Mouse (Mus musculus): ENCODE results near the gene Slc24a3. TPM values are rescaled to one million over a fixed set of nuclear protein-coding genes. Genes with fewer than 3 reads are reported as not detected.

The Slc24a3 gene
- polyA plus RNA-seq, 2 experiments: 0.58 TPM

GRCm38 (mm10) chr2:145500231-145500630 is 332.7 kb downstream of the Slc24a3 start:
- Histone ChIP-seq H3K4me3 (ENCODE audit: insufficient read depth in 1 of 2, low read depth in 2 of 2, low read length in 2 of 2) (no peak overlapping the region), H3K27me3 (ENCODE audit: control insufficient read depth, insufficient read depth, low read length) (no peaks in the 10 kb centered on the region), H3K9ac (replicated peaks) (no peak overlapping the region), H3K27ac (no peak overlapping the region), H3K9me3 (ENCODE audit: control insufficient read depth, low read length) (no peaks in the 10 kb centered on the region), H3K4me2 (ENCODE audit: low read depth) (no peak overlapping the region), H3K4me1 (replicated peaks; ENCODE audit: control insufficient read depth in 2 of 2, insufficient read depth in 2 of 2, low read length in 1 of 2) (no peaks in the 10 kb centered on the region), H3K36me3 (replicated peaks; ENCODE audit: control insufficient read depth, insufficient read depth, low read depth) (no peaks in the 10 kb centered on the region)
- no peak for ATAC-seq (ENCODE audit: insufficient read depth)
- no peak for DNase-seq (ENCODE audit: low read depth in 3 of 3, low spot score in 3 of 3)
- TF ChIP-seq CTCF (IDR thresholded peaks at IDR 0.05; ENCODE audit: low read depth) (no peak), EP300 (IDR thresholded peaks at IDR 0.05; ENCODE audit: low read depth) (no peak)

GRCm38 (mm10) chr2:145501472-145501871 is 333.9 kb downstream of the Slc24a3 start:
- Histone ChIP-seq H3K4me3 (ENCODE audit: insufficient read depth in 1 of 2, low read depth in 2 of 2, low read length in 2 of 2) (no peak overlapping the region), H3K4me1 (replicated peaks; ENCODE audit: control insufficient read depth in 2 of 2, insufficient read depth in 2 of 2, low read length in 1 of 2) (no peaks in the 10 kb centered on the region), H3K4me2 (ENCODE audit: low read depth) (no peak overlapping the region), H3K27me3 (ENCODE audit: control insufficient read depth, insufficient read depth, low read length) (no peaks in the 10 kb centered on the region), H3K36me3 (replicated peaks; ENCODE audit: control insufficient read depth, insufficient read depth, low read depth) (no peaks in the 10 kb centered on the region), H3K9ac (replicated peaks) (no peak overlapping the region), H3K27ac (no peak overlapping the region), H3K9me3 (ENCODE audit: control insufficient read depth, low read length) (no peaks in the 10 kb centered on the region)
- no peak for ATAC-seq (ENCODE audit: insufficient read depth)
- DNase-seq (ENCODE audit: low read depth in 3 of 3, low spot score in 3 of 3): no peak
- TF ChIP-seq EP300 (IDR thresholded peaks at IDR 0.05; ENCODE audit: low read depth) (no peak), CTCF (IDR thresholded peaks at IDR 0.05; ENCODE audit: low read depth) (no peak)
- 62% methylated on average over 1 of the region's 1 CpGs for WGBS (ENCODE audit: insufficient replicate concordance)

GRCm38 (mm10) chr2:145507702-145508101 is 340.1 kb downstream of the Slc24a3 start:
- no peak overlapping the region for H3K4me3 ChIP-seq (ENCODE audit: insufficient read depth in 1 of 2, low read depth in 2 of 2, low read length in 2 of 2)
- no peaks in the 10 kb centered on the region for H3K27me3 ChIP-seq (ENCODE audit: control insufficient read depth, insufficient read depth, low read length)
- WGBS (ENCODE audit: insufficient replicate concordance): 68% methylated on average over 2 of the region's 2 CpGs
- H3K27ac ChIP-seq: no peak overlapping the region
- DNase-seq (ENCODE audit: low read depth in 3 of 3, low spot score in 3 of 3) (no peak), ATAC-seq (ENCODE audit: insufficient read depth) (no peak)
- no peaks in the 10 kb centered on the region; a peak in 1 of 4 replicates for H3K4me1 ChIP-seq (replicated peaks; ENCODE audit: control insufficient read depth in 2 of 2, insufficient read depth in 2 of 2, low read length in 1 of 2)
- H3K36me3 ChIP-seq (replicated peaks; ENCODE audit: control insufficient read depth, insufficient read depth, low read depth): no peaks in the 10 kb centered on the region
- H3K4me2 ChIP-seq (ENCODE audit: low read depth): no peak overlapping the region
- H3K9me3 ChIP-seq (ENCODE audit: control insufficient read depth, low read length): no peaks in the 10 kb centered on the region
- TF ChIP-seq EP300 (IDR thresholded peaks at IDR 0.05; ENCODE audit: low read depth) (no peak), CTCF (IDR thresholded peaks at IDR 0.05; ENCODE audit: low read depth) (no peak)
- H3K9ac ChIP-seq (replicated peaks): no peak overlapping the region

GRCm38 (mm10) chr2:145510650-145511225 is 343.2 kb downstream of the Slc24a3 start:
- no peak for DNase-seq (ENCODE audit: low read depth in 3 of 3, low spot score in 3 of 3)
- WGBS (ENCODE audit: insufficient replicate concordance): 45% methylated on average over 7 of the region's 7 CpGs
- no peak for TF ChIP-seq CTCF (IDR thresholded peaks at IDR 0.05; ENCODE audit: low read depth)
- no peak for TF ChIP-seq EP300 (IDR thresholded peaks at IDR 0.05; ENCODE audit: low read depth)

GRCm38 (mm10) chr2:145515956-145516355 is 348.4 kb downstream of the Slc24a3 start:
- DNase-seq (ENCODE audit: low read depth in 3 of 3, low spot score in 3 of 3) (no peak), ATAC-seq (ENCODE audit: insufficient read depth) (no peak)
- no peaks in the 10 kb centered on the region for H3K4me1 ChIP-seq (replicated peaks; ENCODE audit: control insufficient read depth in 2 of 2, insufficient read depth in 2 of 2, low read length in 1 of 2)
- 51% methylated on average over 4 of the region's 4 CpGs for WGBS (ENCODE audit: insufficient replicate concordance)
- no peak overlapping the region for H3K4me2 ChIP-seq (ENCODE audit: low read depth)
- no peak overlapping the region for H3K27ac ChIP-seq
- no peaks in the 10 kb centered on the region for H3K9me3 ChIP-seq (ENCODE audit: control insufficient read depth, low read length)
- no peak overlapping the region for H3K9ac ChIP-seq (replicated peaks)
- no peaks in the 10 kb centered on the region for H3K36me3 ChIP-seq (replicated peaks; ENCODE audit: control insufficient read depth, insufficient read depth, low read depth)
- H3K4me3 ChIP-seq (ENCODE audit: insufficient read depth in 1 of 2, low read depth in 2 of 2, low read length in 2 of 2): no peak overlapping the region
- no peaks in the 10 kb centered on the region for H3K27me3 ChIP-seq (ENCODE audit: control insufficient read depth, insufficient read depth, low read length)
- TF ChIP-seq EP300 (IDR thresholded peaks at IDR 0.05; ENCODE audit: low read depth): no peak
- no peak for TF ChIP-seq CTCF (IDR thresholded peaks at IDR 0.05; ENCODE audit: low read depth)

More at GRCm38 (mm10) chr2:145510650-145511225, 343.2 kb downstream of the Slc24a3 start:
- no peaks in the 10 kb centered on the region for H3K36me3 ChIP-seq (replicated peaks; ENCODE audit: control insufficient read depth, insufficient read depth, low read depth)
- no peaks in the 10 kb centered on the region; a peak in 1 of 4 replicates for H3K4me1 ChIP-seq (replicated peaks; ENCODE audit: control insufficient read depth in 2 of 2, insufficient read depth in 2 of 2, low read length in 1 of 2)
- no peaks in the 10 kb centered on the region for H3K27me3 ChIP-seq (ENCODE audit: control insufficient read depth, insufficient read depth, low read length)
- no peak overlapping the region for H3K9ac ChIP-seq (replicated peaks)
- H3K4me2 ChIP-seq (ENCODE audit: low read depth): no peak overlapping the region
- H3K4me3 ChIP-seq (ENCODE audit: insufficient read depth in 1 of 2, low read depth in 2 of 2, low read length in 2 of 2): no peak overlapping the region
- H3K9me3 ChIP-seq (ENCODE audit: control insufficient read depth, low read length): no peaks in the 10 kb centered on the region
- H3K27ac ChIP-seq: no peak overlapping the region
- ATAC-seq (ENCODE audit: insufficient read depth): no peak

Data from liver, embryonic 14.5 days (tissue).